Mouse (Mus musculus) CD4-positive, CD25-positive, alpha-beta regulatory T cell (primary cell): Measurements from ENCODE around the gene Rnf208. TPM values are rescaled to one million over a fixed set of nuclear protein-coding genes. Genes with fewer than 3 reads are reported as not detected.

Source experiments
- polyA plus RNA-seq: library from polyadenylated mRNA; unstranded; fragments of 100-300 nt; shearing (Covaris generic); gene quantifications from one replicate; pipeline ENCODE4 v1.2.1, GENCODE M21; 2017

Gene Rnf208
- 2.2 TPM for polyA plus RNA-seq

GRCm38 (mm10) chr2:25242101-25242506 is at the start of gene Rnf208, which contains the start of gene Cysrt1:
Rnf208 (plus strand) TSS chr2:25242255.
Cysrt1 (minus strand) TSS chr2:25242452.

GRCm38 (mm10) chr2:25196172-25196954 is 45.7 kb upstream of the Rnf208 start, which contains the start of gene Tor4a:
Tor4a (minus strand) TSS chr2:25196886.

GRCm38 (mm10) chr2:25211121-25211670 is 30.9 kb upstream of the Rnf208 start, which contains the start of gene Nelfb:
Nelfb (minus strand) TSS chr2:25211489.

GRCm38 (mm10) chr2:25214444-25214843 is 27.6 kb upstream of the Rnf208 start, which contains the start of gene Stpg3:
Stpg3 (minus strand) TSS chr2:25214637.

GRCm38 (mm10) chr2:25218445-25218844 is 23.6 kb upstream of the Rnf208 start, which contains the start of gene Fam166a:
Fam166a (plus strand) TSS chr2:25218745.

GRCm38 (mm10) chr2:25224492-25224765 is 17.6 kb upstream of the Rnf208 start, which contains the start of gene Tubb4b:
Tubb4b (minus strand) TSS chr2:25224702.

GRCm38 (mm10) chr2:25234050-25234449 is 8.0 kb upstream of the Rnf208 start, which contains the start of gene Slc34a3:
Slc34a3 (minus strand) TSS chr2:25234364.

GRCm38 (mm10) chr2:25236614-25237013 is 5.4 kb upstream of the Rnf208 start, which contains the start of gene Rnf224:
Rnf224 (minus strand) TSS chr2:25236787.

GRCm38 (mm10) chr2:25246183-25247072 is 4.4 kb downstream of the Rnf208 start, which contains the start of gene AL732309.1:
AL732309.1 (minus strand) TSS chr2:25246863.

GRCm38 (mm10) chr2:25255284-25255779 is 13.3 kb downstream of the Rnf208 start, which contains the start of gene Tmem203:
Tmem203 (plus strand) TSS chr2:25255439.

GRCm38 (mm10) chr2:25262291-25262767 is 20.3 kb downstream of the Rnf208 start, which contains the start of gene Tprn:
Tprn (plus strand) TSS chr2:25262618.

GRCm38 (mm10) chr2:25271827-25272511 is 29.9 kb downstream of the Rnf208 start, which contains the start of the genes Ssna1 and Anapc2:
Ssna1 (minus strand) TSS chr2:25272438.
Anapc2 (plus strand) TSS chr2:25272478.

GRCm38 (mm10) chr2:25287927-25288649 is 46.0 kb downstream of the Rnf208 start, which contains the start of gene Tmem210:
Tmem210 (plus strand) TSS chr2:25288145.

GRCm38 (mm10) chr2:25289651-25290050 is 47.6 kb downstream of the Rnf208 start, which contains the start of gene Lrrc26:
Lrrc26 (plus strand) TSS chr2:25289915.

Other genes with a start within 250 kb of the Rnf208 start
- 53.2 TPM for gene Nsmf, start 187.9 kb upstream of the Rnf208 start, polyA plus RNA-seq
- gene Entpd8, start 162.0 kb upstream of the Rnf208 start, polyA plus RNA-seq = 0.37 TPM
- 8.3 TPM for gene Noxa1, start 147.1 kb upstream of the Rnf208 start, polyA plus RNA-seq
- gene Nrarp, start 61.5 kb upstream of the Rnf208 start, polyA plus RNA-seq = 5.1 TPM
- 115 TPM for gene Tor4a, start 45.4 kb upstream of the Rnf208 start, polyA plus RNA-seq
- 141 TPM for gene Nelfb, start 30.8 kb upstream of the Rnf208 start, polyA plus RNA-seq
- gene Stpg3, start 27.6 kb upstream of the Rnf208 start, polyA plus RNA-seq = not detected
- gene Fam166a, start 23.5 kb upstream of the Rnf208 start, polyA plus RNA-seq = 0.49 TPM
- 174 TPM for gene Tubb4b, start 17.6 kb upstream of the Rnf208 start, polyA plus RNA-seq
- not detected for gene Slc34a3, start 7.9 kb upstream of the Rnf208 start, polyA plus RNA-seq
- gene Rnf224, start 5.5 kb upstream of the Rnf208 start, polyA plus RNA-seq = not detected
- gene Cysrt1, start 197 bp downstream of the Rnf208 start, polyA plus RNA-seq = not detected
- gene AL732309.1, start 4.6 kb downstream of the Rnf208 start, polyA plus RNA-seq = 7.9 TPM
- 25.3 TPM for gene Tmem203, start 13.2 kb downstream of the Rnf208 start, polyA plus RNA-seq
- 18.9 TPM for gene Tprn, start 20.4 kb downstream of the Rnf208 start, polyA plus RNA-seq
- 118 TPM for gene Ssna1, start 30.2 kb downstream of the Rnf208 start, polyA plus RNA-seq
- 116 TPM for gene Anapc2, start 30.2 kb downstream of the Rnf208 start, polyA plus RNA-seq
- gene Tmem210, start 45.9 kb downstream of the Rnf208 start, polyA plus RNA-seq = not detected
- gene Lrrc26, start 47.7 kb downstream of the Rnf208 start, polyA plus RNA-seq = 0.14 TPM
- 0.25 TPM for gene Grin1, start 76.9 kb downstream of the Rnf208 start, polyA plus RNA-seq
- gene Man1b1, start 90.1 kb downstream of the Rnf208 start, polyA plus RNA-seq = 21.4 TPM
- 20.6 TPM for gene Dpp7, start 114.1 kb downstream of the Rnf208 start, polyA plus RNA-seq
- gene Uap1l1, start 123.4 kb downstream of the Rnf208 start, polyA plus RNA-seq = 40.8 TPM
- gene Sapcd2, start 130.1 kb downstream of the Rnf208 start, polyA plus RNA-seq = 0.87 TPM
- gene Entpd2, start 153.6 kb downstream of the Rnf208 start, polyA plus RNA-seq = not detected
- 0.96 TPM for gene Npdc1, start 157.1 kb downstream of the Rnf208 start, polyA plus RNA-seq
- 5.3 TPM for gene Fut7, start 181.0 kb downstream of the Rnf208 start, polyA plus RNA-seq
- 74.7 TPM for gene Abca2, start 186.4 kb downstream of the Rnf208 start, polyA plus RNA-seq
- gene Clic3, start 214.6 kb downstream of the Rnf208 start, polyA plus RNA-seq = 3.2 TPM
- gene Paxx, start 218.8 kb downstream of the Rnf208 start, polyA plus RNA-seq = 112 TPM
- not detected for gene Ptgds, start 227.8 kb downstream of the Rnf208 start, polyA plus RNA-seq